Mouse (Mus musculus) telencephalon, adult 2 months (tissue): ENCODE data around the gene Gm44805.
A peak's percentile ranks its signal among the peaks of the same experiment; 100 is the strongest.

Experiments used
- DNase-seq: peaks from one replicate; pipeline ENCODE4 v3.0.0-alpha.2; 2011; ENCODE audit warnings: low read depth, low spot score

Gene Gm44805

DNA sequence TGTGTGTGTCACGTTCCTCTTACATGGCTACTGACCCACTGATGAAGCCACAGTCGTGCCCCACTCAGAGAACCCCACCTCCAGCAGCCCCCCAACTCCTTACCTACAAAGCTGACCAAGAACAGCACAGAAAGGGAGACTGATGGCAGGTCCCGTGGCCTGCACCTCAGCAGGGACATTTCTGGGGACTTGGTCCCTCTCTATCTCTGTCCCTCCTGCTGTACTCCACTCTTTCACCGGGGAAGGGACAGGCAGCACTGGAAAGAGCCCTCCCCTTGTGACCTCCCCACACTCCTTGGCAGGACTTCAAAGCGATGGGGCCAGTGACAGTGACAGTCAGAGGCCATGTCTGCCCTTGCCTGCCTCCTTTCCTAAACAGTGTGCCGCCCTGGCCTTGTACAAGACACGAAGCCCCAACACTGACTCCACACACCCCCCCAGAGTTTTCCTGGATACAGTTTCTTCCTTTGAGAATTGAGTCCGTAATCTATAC lies at the start of gene Gm44805, which contains the start of gene Apoc4:
TSS of gene Gm44805 (minus strand) at position 222 of the 493 bp plus-strand sequence.
TSS of gene Apoc4 (minus strand) at position 278 of the 493 bp plus-strand sequence.
- DNase-seq = no peak

DNA sequence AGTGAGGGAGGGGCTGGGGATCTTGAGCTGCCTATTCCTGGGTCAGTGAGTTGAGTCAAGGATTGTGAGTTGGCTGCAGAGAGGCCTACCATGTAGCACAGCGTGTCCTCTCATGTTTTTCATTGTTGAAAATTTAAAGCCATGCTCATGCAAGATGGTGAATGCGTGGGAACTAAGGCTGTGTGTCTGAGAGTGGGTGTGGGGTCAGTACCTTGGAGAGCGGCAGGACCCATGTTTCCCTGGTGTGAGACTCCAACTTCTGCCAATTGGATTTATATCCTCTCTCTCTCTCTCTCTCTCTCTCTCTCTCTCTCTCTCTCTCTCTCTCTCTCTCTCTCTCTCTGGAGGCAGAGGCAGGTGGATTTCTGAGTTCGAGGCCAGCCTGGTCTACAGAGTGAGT lies 45.3 kb upstream of the Gm44805 start:
- DNase-seq = no peak

DNA sequence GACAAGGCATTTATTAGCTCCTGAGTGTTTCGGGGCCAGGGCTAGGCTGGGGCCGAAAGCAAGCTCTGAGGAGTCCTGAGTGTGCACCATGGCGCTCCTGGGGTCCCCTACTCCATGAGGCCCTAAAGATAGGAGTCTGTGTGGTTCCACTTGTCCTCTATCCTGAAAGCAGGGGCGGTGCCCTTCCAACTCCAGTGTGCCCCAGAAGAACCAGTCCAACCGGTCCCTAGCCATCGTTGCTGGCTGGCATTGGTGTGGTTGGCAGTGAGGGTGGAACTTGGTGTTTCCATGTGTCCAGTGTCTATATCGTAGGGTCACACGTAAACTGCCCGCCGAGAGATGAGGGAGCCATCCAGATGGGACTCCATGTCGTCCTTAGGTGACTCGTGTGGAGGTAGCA lies 42.9 kb upstream of the Gm44805 start:
- DNase-seq = no peak

DNA sequence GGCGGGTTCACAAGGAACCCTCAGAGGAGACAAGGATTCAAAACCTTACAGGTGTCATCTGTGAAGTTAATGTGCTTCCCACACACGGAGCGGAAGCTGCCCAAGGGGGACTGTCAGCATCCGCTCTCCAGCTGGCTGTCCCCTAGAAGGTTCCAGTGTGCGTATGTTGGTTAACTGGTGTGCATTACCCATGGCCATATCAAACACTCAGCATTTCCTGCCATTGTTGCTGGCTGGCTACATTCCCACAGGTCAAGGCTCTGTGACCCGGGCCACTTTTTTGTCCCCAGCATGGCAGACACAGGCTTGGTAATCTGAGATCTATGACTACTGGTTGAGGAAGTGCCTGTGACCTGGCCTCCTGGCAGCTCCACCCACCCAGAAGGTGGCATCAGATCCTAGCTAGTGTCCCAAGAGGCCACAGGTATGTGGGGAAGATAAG lies 41.6 kb upstream of the Gm44805 start:
- no peak for DNase-seq

DNA sequence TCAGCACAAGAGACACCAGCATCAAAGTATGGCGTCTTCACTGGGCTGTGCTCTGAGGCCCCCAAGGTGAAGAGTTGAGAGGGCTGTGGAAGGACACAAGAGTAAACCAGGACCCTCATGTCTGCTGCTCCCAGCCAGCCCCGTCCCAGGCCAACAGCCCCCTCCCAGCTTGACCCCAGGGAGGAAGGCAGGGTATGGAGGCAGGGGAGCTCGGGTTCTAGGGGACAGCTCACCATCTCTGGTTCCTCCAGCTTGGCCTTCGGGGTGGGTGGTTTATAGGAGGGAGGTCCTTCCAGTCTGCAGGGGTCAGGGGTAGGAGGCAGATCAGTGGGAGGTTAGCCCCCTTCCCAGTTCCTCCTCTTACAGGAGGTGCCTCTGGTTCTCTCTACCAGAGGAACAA lies 38.0 kb upstream of the Gm44805 start:
- DNase-seq = no peak

DNA sequence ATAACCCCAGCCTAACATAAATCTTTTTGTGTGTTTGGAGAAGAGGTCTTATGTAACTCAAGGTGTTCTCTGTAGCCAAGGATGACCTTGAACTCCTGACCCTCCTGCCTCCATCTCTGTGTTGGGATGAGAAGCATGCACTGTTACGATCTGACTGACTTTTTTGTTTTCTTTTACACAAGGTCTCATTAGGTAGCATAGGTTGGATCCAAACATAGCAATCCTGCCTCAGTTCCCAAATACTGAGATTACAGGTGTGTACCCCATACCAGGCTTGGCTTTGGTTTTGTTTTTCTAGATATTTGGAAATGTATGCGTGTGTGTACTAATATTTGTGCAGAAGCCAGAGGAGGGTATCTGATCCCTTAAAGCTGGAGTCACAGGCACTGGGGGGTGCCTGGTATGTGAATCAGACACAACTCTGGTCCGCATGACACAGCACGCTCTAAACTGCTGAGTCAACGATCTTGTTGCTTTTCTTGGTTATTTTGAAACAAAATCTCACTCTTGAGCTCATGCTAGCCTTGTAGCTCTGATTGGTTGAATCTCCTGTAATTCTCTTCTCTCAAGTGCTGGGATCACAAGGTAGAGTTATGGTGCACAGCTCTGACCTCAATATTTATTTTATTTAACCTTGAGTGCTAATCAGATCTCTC lies 37.2 kb upstream of the Gm44805 start:
- DNase-seq = no peak

DNA sequence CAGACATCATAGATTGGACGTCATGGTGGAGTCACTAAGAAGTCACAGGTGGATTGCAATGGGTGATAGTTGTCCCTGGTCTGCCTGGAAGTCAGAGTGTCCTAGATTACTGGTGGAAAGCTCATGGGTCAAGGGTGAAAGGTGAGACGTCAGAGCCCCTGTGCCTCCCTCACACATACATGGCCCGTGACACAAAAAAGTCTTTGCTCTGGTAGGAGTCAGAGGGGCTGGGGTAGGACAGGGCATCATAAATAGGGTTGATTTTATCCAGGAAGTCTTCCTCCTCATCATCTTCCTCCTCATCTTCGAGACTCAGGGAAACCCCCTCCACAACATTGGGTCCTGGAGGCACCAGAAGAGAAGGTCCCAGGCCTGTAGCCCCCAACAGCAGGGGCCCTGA lies 36.1 kb upstream of the Gm44805 start:
- no peak for DNase-seq

DNA sequence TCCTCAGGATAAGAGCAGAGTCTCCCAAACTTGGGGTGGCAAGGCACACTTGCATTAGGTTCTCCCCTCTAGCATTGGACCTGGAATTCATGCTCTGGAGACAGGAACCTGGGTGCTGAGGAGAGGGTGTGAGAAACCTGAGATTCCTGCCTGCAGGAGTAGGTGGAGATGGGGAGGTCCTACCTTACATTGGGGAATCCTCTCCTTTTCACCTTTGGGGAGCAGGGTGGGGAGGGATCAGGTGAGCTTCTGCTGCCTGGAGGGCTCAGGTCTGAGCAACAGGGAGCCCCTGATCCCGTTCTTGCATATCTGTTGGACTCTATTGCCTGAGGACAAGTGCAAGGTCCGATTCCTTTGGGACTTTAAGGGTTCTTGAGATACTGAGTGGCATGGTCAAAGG lies 35.6 kb upstream of the Gm44805 start:
- DNase-seq = no peak

DNA sequence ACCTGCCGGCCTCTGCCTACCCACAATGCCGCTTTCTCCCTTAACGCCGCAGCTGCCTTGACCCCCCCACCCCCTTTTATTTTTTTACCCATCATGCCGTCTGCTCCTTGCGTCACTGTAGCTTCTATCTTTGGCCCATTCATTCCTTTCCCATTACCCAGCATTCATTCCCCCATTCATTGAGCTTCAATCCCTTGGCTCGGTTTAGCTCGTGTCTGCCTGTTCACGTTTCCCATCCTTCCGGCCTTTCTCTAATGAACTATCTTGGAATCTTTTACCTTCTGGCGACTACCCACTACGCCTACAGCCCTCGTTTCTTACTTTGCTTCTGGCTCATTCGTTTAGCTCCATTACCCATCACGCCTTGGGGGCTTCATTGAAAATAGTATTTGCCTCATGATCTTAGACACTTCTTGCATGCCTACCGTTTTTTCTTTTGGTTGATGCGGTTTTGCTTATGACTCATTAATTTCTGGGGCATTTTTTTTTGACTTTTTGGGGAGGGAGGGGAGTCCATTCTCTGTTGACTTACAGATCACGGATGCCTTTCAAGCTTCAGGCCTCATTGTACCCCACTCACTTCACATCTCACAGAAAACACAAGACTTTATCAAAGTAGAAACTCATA lies 34.9 kb upstream of the Gm44805 start:
- no peak for DNase-seq

DNA sequence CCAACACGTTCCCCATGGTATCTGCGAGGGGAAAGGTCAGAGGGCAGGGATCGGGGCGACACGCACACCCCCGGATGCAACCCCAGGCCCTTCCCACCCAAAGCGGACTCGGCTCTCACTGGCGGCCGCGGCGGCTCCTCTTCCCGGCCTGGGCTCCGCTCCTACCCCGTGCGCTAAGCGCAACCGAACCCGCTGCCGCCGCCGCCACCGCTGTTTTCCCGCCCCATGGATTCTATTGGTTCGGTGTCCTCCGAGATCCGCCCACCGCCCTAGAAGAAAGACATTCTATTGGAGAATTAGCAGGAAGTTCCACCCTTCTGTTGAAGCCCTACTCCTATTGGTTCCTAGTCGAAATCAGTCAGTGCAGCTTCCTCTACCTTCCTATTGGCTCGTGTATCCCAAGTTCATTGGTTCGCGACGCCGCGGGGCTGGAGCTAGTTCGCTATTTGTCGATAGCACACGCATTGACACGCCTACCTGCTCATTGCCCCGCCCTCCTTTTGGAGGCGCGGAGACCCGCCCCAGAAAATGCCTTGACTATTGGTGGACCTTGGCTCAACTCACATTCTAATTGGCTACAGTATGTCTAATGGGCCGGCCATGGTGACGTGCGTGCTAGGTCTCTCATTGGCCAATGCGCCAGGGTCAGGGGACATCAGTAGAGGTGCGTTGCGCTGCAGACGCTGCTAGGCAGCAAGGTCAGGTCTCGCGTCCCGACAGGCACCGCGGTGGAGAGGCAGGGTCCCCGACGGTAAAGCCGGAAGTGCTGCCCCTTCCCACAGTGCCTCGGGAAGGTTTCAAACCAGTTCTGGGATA lies 34.2 kb upstream of the Gm44805 start, which contains the start of gene Tomm40:
TSS of gene Tomm40 (minus strand) at position 200 of the 816 bp plus-strand sequence.
- peak; percentile 100 for DNase-seq

DNA sequence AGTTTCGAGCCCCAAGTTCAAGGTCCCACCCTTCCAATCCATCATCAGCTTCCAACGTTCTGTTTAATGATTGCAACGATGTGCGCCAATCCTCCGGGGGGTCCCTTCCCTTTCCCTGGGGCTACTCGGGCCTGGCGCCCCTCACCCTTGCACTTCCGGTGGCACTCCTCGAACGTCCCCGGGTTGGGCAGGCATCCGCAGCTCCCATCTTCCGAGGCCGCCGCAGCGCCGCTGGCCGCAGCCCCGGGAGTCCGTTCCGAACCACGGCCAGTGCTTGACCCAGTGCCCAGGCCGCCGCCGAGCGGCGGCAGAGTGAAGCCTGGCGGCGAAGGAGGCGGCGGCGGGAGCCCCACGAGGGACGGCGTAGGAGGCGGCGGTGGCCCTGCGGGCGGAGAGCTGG lies 33.6 kb upstream of the Gm44805 start:
- no peak for DNase-seq

DNA sequence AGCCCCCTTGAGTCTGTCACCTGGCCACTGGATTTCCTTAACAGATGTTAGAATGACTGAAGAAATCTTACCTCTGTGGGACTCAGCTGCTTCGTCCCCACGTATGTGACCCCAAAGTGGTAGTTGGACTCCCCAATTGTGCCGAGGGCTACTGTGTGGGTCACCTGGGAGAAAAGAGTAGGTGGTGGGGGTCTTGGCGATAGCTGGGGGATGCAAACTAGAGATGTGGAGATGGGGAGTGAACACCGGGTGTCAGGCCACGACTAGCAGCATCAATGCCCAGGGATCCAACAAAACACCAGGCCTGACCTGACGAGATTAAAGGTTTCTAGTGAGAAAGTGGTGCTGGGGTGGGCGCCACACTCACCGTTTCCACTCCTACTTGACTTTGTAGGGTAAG lies 32.4 kb upstream of the Gm44805 start:
- no peak for DNase-seq

DNA sequence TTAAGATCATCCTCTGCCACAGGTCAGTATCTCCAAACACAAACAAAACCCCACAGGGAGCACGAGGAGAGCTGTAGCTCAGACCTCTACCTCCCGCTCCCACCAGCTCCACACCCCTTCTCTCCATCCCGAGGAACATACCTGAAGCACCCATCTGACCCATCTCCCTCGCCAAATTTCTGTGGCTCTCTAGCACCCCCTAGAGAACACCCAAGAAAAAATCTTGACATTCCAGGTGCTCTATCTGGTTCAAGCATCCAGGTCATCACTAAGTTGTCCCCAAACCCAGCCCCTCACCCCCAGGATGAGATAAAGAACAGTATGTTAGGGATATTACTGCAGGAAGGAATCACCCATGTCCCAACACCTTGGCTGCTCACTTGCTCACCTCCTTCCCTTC lies 32.0 kb upstream of the Gm44805 start:
- DNase-seq = no peak

DNA sequence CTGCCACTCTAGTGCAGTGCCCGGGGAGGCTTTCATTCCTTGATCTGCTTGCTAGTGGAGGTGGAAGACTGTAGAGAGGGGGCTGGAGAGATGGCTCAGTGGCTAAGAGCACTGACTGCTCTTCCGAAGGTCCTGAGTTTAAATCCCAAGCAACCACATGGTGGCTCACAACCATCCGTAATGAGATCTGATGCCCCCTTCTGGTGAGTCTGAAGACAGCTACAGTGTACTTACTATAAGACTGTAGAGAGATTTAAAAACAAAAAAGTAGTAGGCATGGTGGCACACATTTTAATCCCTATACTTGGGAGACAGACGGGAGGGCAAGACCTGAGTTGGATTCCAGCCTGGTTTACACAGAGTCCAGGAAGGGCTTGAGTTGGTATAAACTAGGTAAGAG lies 31.2 kb upstream of the Gm44805 start:
- DNase-seq = no peak

DNA sequence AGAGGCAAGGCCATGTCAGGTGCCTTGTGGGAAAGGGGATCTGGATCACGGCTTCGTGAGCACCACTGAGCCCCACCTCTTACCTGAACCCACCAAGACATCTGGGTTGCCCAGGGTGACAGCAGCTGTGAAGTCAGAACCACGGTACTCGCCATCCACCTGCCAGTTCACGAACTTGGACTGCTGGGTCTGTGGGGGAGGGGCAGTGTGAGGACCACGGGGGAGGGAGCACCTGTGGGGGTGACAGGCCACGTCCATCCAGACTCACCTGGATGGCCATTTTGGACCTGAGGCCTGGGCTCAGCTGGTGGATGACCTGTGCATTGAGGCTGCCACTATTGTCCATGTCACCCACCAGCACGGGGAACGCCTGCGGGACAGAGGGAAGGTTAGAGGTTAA lies 29.4 kb upstream of the Gm44805 start:
- no peak for DNase-seq

DNA sequence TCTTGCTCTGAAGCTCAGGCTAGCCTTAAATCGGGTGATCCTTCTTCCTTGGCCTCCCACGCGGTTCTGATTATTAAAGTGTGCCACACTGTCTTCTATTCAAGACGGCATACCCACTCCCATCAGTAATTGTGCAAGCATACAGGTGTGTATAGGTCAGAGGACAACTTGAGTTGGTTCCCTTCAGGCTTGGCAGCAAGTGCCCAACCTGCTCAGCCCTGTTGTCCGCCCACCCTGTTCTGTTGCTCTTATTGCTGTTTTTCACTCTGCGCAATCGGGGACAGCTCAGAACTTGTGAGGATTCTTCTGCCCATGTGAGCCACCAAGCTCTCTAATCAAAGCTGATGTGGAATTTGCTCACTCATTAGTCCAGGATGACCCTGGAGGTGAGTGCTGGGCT lies 24.0 kb upstream of the Gm44805 start:
- DNase-seq = no peak

DNA sequence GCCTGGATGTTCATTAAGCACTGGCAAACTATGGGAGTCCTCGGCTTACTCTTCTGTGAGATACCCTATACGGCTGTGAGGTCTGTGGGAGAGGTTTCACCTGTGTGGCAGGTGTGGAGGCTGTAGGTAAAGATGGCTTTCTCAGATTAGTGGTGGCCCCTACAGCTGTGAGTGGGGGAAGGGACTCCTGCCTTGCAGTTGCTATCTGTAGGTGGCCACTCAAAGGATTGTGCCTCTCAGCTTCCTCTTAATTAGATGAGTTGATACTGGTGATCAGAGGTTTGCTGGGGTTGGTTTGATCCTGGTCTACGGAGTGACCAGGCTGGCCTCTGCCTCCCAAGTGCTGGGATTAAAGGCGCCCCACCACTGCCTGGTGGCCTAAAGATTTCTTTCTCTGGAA lies 23.3 kb upstream of the Gm44805 start:
- DNase-seq = no peak

DNA sequence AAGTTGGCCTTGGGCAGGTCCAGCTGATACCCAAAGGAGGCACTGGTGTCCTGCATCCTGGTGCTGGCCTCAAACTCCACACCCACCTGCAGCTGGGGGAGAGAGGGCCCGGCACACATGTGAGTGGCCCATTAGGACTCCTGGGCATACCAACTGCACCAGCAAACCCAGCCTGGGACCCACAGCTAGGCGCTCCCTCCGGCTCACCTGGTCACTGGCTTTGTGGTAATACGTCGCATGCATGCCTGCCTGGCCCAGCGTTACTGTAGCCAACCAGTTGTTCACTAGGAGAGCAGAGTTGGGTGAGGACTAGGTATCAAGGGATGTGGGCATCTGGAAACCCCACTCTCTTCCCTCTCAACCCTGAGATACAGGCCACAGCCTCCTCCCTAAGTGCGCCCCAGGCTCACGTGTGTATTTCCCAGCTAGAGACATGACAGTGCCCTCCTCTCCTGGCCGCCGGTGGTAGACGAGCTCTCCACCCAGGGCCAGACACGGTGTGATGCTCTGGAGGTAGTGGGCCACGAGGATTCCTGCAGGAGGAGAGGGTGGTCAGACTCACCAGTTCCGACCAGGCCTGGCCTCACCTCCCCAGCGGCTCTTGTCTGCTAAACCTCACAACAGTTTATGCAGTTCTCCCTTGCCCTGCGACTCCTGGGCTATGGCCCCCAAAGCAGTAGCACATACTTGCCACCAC lies 21.8 kb upstream of the Gm44805 start:
- DNase-seq = no peak

DNA sequence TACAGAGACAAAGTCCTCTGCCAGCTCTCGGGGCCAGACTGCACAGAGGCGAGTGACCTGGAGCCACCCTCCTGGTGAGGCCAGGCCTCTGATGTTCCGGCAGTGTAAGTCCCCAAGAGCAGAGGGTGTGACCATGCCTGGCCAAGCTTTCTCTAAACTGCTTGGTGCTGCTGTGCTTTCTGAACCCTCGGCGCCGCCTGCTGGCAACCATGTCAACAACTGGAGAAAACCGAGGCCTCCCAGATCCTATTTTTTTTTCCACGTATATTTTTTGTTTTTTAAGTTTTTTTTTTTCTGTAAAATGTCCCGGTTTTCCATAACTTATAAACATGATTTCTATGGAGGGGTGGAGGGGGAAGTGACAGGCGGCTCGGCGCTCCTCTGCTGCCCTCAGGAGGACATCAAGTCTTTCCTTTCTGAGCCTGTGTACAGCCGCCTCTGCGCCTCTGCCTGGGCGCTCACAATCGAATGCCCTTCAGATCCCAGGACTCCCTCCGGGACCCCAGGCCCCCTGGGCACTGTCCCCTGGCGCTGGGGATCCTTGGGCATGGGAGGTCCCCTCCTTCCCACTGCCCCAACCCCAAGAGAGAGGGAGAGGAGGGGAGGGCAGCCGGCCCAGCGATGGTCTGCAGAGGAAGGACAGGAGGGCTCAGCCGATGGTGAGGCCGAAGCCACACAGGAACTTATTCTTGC lies 20.0 kb upstream of the Gm44805 start:
- no peak for DNase-seq

DNA sequence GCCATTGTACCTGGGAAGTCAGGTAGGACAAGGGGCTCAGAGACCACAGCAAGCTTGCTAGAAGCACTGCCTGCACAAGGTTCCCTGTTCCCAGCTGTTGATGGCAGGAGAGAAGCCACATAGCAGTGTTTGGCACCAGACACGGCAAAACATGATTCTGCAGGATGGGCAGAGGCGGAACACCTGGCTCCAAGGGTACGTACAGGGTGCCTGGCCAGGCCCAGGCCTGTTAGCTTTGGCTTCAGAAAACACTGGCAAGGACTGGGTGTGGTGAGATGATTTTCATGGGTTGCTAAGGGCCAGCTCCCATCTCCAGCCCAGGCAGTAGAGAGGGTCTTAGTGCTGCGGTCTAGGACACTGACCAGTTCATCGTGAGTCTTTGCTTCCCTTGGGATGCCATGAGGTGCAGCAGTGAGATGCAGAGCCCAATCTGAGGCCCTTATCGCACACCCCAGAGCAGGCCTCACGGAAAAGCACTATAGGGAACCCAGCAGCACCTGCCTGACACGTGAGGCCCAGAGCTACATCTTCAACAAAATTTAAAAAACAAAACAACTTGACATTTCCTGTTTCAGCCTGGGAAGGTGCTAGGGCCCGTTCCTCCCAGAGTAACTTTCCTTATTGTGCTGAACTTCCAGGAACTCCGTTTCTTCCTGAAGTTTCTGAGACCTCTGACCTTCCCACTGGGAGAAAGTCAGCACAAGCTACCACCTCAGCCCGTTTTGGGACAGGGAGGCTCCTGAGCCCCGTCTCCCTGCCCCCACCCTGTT lies 19.3 kb upstream of the Gm44805 start:
- no peak for DNase-seq

DNA sequence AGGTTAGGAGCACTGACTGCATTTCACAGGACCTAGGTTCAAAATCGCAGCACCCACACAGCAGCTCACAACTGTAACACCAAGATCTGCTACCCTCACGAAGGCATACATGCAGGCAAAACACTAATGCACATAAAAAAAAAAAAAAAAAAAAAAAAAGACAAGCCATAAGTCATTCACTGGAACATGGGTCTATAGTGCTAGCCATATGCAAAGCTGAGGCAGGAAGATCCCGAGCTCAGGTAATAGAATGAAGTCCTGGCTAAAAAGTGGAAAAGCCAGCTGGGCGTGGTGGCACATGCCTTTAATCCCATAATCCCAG lies 18.6 kb upstream of the Gm44805 start:
- no peak for DNase-seq
